Mouse (Mus musculus) right cerebral cortex, postnatal 4 days (tissue): Measurements from ENCODE around the gene Gm49721.
"Not testable (repeated sequence)": the region's sequence is repeated elsewhere in the genome, so short reads cannot be mapped to it uniquely, and the experiment has no call there.

Experiments used
- DNase-seq: peaks from one replicate; pipeline ENCODE4 v3.0.0-alpha.2; 2022

Gene Gm49721

GRCm38 (mm10) chr17:6978287-6979248 lies at the start of gene Gm49721:
Gene Gm49721, plus strand, starts transcription at chr17:6978904.
- DNase-seq, result peak; percentile 34

- not testable (repeated sequence) for DNase-seq
These were observed 47.1 kb upstream of the Gm49721 start for GRCm38 (mm10) chr17:6931625-6932024.

GRCm38 (mm10) chr17:6942560-6942959 lies 36.1 kb upstream of the Gm49721 start:
- not testable (repeated sequence) for DNase-seq

- DNase-seq, result not testable (repeated sequence)
These were observed 31.1 kb upstream of the Gm49721 start for GRCm38 (mm10) chr17:6947637-6947983.

GRCm38 (mm10) chr17:6947984-6948768 lies 30.5 kb upstream of the Gm49721 start, which contains the start of gene Rsph3b:
Gene Rsph3b, minus strand, starts transcription at chr17:6948682.
- peak; percentile 78 for DNase-seq

GRCm38 (mm10) chr17:6948769-6949228 lies 29.9 kb upstream of the Gm49721 start:
- not testable (repeated sequence) for DNase-seq

- DNase-seq, result not testable (repeated sequence)
These were observed 19.8 kb upstream of the Gm49721 start for GRCm38 (mm10) chr17:6958881-6959280.

- not testable (repeated sequence) for DNase-seq
These were observed 19.0 kb upstream of the Gm49721 start for GRCm38 (mm10) chr17:6959543-6960259.

- not testable (repeated sequence) for DNase-seq
These were observed 18.4 kb upstream of the Gm49721 start for GRCm38 (mm10) chr17:6960349-6960748.

- peak; percentile 16 for DNase-seq
These were observed 17.9 kb upstream of the Gm49721 start, which contains the start of gene Tagap1 for GRCm38 (mm10) chr17:6960776-6961175. Gene Tagap1, minus strand, starts transcription at chr17:6961156.

- DNase-seq, result not testable (repeated sequence)
These were observed 17.3 kb upstream of the Gm49721 start for GRCm38 (mm10) chr17:6961181-6962000.

GRCm38 (mm10) chr17:6962339-6962738 lies 16.4 kb upstream of the Gm49721 start:
- not testable (repeated sequence) for DNase-seq

- DNase-seq, result not testable (repeated sequence)
These were observed 15.8 kb upstream of the Gm49721 start for GRCm38 (mm10) chr17:6962936-6963335.

- DNase-seq, result peak; percentile 23
These were observed 13.3 kb upstream of the Gm49721 start for GRCm38 (mm10) chr17:6965364-6965763.

- not testable (repeated sequence) for DNase-seq
These were observed 11.0 kb upstream of the Gm49721 start for GRCm38 (mm10) chr17:6967673-6968072.

- DNase-seq, result not testable (repeated sequence)
These were observed 8.4 kb upstream of the Gm49721 start, which contains the start of gene Rnaset2b for GRCm38 (mm10) chr17:6970334-6970733. Gene Rnaset2b, plus strand, starts transcription at chr17:6970634.

GRCm38 (mm10) chr17:6971238-6971637 lies 7.5 kb upstream of the Gm49721 start:
- not testable (repeated sequence) for DNase-seq

- not testable (repeated sequence) for DNase-seq
These were observed 5.8 kb upstream of the Gm49721 start for GRCm38 (mm10) chr17:6972836-6973396.

GRCm38 (mm10) chr17:6974985-6975384 lies 3.7 kb upstream of the Gm49721 start:
- not testable (repeated sequence) for DNase-seq

GRCm38 (mm10) chr17:6979380-6979779 lies 676 bp downstream of the Gm49721 start:
- DNase-seq, result not testable (repeated sequence)

- not testable (repeated sequence) for DNase-seq
These were observed 1.4 kb downstream of the Gm49721 start for GRCm38 (mm10) chr17:6980144-6980543.
